Mouse (Mus musculus) stomach, embryonic 16.5 days (tissue): ENCODE results near the gene Txndc17. TPM values are rescaled to one million over a fixed set of nuclear protein-coding genes. Genes with fewer than 3 reads are reported as not detected.

ENCODE experiments used
- ATAC-seq: fragments of 200-750 bp; cut with Nextera tagmentation; 2 replicates; pipeline ENCODE4 v1.8.0; 2017; ENCODE audit warnings: moderate number of reproducible peaks, moderate TSS enrichment; ENCODE audit not compliant: insufficient read depth, low FRiP score
- H3K27ac ChIP-seq: fragments of 300-500 bp; sonication (generic); 2 replicates; pipeline ENCODE4 v1.5.1; 2014; ENCODE audit warnings: low read length
- H3K27me3 ChIP-seq: fragments of 300-500 bp; sonication (generic); 2 replicates; pipeline ENCODE4 v1.6.1; 2014; ENCODE audit warnings: low read length, control low read depth, mixed read lengths; ENCODE audit not compliant: control insufficient read depth, insufficient read depth
- H3K36me3 ChIP-seq: fragments of 300-500 bp; sonication (generic); 2 replicates; pipeline ENCODE4 v1.6.1; 2014; ENCODE audit warnings: low read length; ENCODE audit not compliant: control insufficient read depth, insufficient read depth
- H3K4me1 ChIP-seq: fragments of 300-500 bp; sonication (generic); 2 replicates; pipeline ENCODE4 v1.6.1; 2014; ENCODE audit warnings: low read length, control low read depth, mixed read lengths; ENCODE audit not compliant: control insufficient read depth, insufficient read depth
- H3K4me2 ChIP-seq: fragments of 300-500 bp; sonication (generic); 2 replicates; pipeline ENCODE4 v1.6.1; 2014; ENCODE audit warnings: low read depth, low read length, mixed read lengths
- H3K4me3 ChIP-seq: fragments of 300-500 bp; sonication (generic); replicated peaks from 2 replicates; pipeline ENCODE4 v1.5.1; 2014; ENCODE audit warnings: mild to moderate bottlenecking, low read length
- H3K9ac ChIP-seq: fragments of 300-500 bp; sonication (generic); 2 replicates; pipeline ENCODE4 v1.6.1; 2014; ENCODE audit warnings: low read length
- H3K9me3 ChIP-seq: fragments of 300-500 bp; sonication (generic); replicated peaks from 2 replicates; pipeline ENCODE4 v1.6.1; 2016; ENCODE audit warnings: low read length, control low read depth; ENCODE audit not compliant: control insufficient read depth
- WGBS: fragments of 180-500 bp; shearing (Covaris S2); extraction: QIAGEN DNeasy Blood & Tissue Kit; methylation state at CpG from one replicate; pipeline ENCODE4 v1.1.7; 2014; 5-methylcytosine and 5-hydroxymethylcytosine counted together
- polyA plus RNA-seq: library from polyadenylated mRNA; unstranded; fragments of >200 nt; fragmentation: Nextera tagmentation; extraction: Ambion mirVana; gene quantifications from 2 replicates; pipeline ENCODE4 v1.2.1, GENCODE M21; 2015

The Txndc17 gene
- polyA plus RNA-seq, 1 experiment from 2014 or later: 234 TPM

DNA sequence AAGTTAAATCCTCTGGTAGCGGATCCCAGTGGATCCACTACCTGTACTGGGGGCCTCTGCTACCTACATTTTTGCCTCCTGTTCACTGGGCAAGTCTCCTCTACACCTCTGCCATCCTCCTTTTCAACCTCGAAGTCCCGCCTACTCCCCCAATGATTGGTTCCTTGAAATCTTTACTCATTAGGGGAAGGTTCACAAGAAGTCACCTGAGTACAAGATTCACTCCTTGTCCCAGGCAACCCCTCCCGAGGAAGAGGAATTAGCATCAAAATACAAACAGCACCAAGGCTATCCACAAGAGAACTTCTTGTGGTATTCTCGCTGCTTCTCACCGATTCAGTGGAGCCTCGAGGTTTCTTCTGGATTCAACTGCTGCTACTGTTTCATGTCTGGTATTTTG lies 24.7 kb downstream of the Txndc17 start:
- Histone ChIP-seq H3K27me3 (no peaks in the 10 kb centered on the region), H3K9ac (no peak overlapping the region), H3K9me3 (no peaks in the 10 kb centered on the region), H3K4me2 (no peak overlapping the region), H3K36me3 (no peaks in the 10 kb centered on the region), H3K4me3 (no peak overlapping the region), H3K4me1 (no peaks in the 10 kb centered on the region), H3K27ac (no peak overlapping the region)
- no peak for ATAC-seq
- 86% methylated on average over 7 of the region's 7 CpGs for whole genome bisulfite sequencing

DNA sequence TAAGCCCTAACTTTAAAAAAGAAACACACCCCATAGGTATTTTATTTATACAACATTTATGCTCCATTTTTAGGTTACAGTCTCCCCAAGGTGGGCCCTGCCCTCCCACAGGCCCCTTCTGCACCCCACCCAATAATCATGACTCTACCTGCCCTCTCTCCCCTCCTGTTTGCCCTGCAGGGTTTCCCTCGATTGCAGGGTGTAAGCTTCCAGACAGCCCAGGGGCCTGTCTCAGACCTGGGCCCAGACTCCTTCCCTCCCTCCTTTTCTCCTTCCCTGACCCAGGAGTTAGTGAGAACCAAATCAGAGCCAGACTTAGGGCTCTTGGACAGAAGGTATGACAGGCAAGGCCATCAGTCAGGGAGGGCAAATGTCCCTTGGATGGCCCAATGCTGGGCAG lies 25.6 kb downstream of the Txndc17 start:
- ATAC-seq: no peak
- WGBS: 55% methylated on average over 1 of the region's 1 CpGs
- Histone ChIP-seq H3K27ac (no peak overlapping the region), H3K4me3 (no peak overlapping the region), H3K9ac (no peak overlapping the region), H3K9me3 (no peaks in the 10 kb centered on the region), H3K4me2 (no peak overlapping the region), H3K36me3 (no peaks in the 10 kb centered on the region), H3K4me1 (no peaks in the 10 kb centered on the region), H3K27me3 (no peaks in the 10 kb centered on the region)

DNA sequence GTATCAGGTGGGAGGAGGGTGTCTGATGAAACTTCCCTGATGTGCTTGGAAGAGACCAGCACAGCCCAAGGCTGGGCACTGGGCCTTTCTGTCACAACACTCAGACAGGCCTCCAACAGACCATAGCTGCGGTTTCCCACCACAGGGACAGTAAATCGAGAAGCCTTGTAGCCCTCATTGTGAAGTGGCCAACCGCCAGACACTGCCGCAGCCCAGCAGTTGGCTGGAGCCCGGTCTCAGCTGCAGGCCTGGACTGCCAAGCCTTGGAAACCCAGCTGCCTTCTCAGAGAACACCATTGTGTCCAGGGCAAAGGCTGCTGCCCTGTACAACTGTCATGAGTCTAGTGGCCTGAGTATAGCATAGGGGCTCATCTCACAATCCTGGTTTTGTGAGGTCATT lies 26.7 kb downstream of the Txndc17 start:
- ATAC-seq: no peak
- 68% methylated on average over 5 of the region's 5 CpGs for WGBS

DNA sequence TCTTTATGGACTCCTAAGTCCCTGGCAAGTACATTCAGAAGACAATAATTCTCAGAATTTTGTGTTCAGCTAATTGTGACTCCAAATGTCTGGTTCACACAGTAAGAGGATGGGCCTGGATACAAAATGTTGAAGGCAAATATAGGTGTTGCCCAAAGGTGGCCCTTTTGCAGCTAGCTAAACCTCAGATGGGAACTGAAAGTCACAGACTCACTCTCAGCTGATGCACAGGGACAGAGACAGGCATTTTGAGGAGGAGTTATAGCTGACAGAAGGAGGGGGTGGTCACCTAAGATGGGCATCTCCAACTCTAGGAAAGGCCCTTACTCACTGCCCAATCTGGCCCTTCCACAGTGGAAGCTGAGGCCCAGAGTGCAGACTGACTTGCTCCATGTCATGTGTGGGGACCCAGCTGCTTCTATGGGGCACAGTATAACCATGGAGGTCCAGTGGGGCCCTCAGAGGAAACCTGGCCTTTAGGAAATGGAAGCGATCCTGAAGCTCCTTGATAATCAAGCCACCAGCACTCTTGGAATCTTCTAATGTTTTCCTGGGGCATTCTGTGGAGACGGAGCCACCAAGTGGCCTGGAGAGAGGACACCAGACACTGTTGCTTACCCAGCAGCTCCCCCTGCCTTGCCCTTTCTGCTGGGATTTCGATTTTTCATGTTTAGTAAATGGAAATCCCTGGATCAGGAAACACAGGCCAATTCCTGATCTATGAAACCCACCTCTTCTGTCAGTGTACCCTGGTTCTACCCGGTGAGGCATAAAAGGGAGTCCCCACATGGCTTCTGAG lies 32.9 kb downstream of the Txndc17 start:
- H3K36me3 ChIP-seq: no peaks in the 10 kb centered on the region
- no peak overlapping the region for H3K9ac ChIP-seq
- WGBS: 66% methylated on average over 4 of the region's 4 CpGs
- H3K27ac ChIP-seq: no peak overlapping the region
- H3K27me3 ChIP-seq: no peaks in the 10 kb centered on the region
- H3K4me2 ChIP-seq: no peak overlapping the region
- no peaks in the 10 kb centered on the region for H3K4me1 ChIP-seq
- no peaks in the 10 kb centered on the region for H3K9me3 ChIP-seq
- no peak for ATAC-seq
- no peak overlapping the region for H3K4me3 ChIP-seq

More for the DNA sequence above, 26.7 kb downstream of the Txndc17 start:
- H3K4me3 ChIP-seq: no peak overlapping the region
- H3K27ac ChIP-seq: no peak overlapping the region
- H3K36me3 ChIP-seq: no peaks in the 10 kb centered on the region
- no peak overlapping the region for H3K4me2 ChIP-seq
- H3K9me3 ChIP-seq: no peaks in the 10 kb centered on the region
- H3K4me1 ChIP-seq: no peaks in the 10 kb centered on the region
- H3K27me3 ChIP-seq: no peaks in the 10 kb centered on the region
- no peak overlapping the region for H3K9ac ChIP-seq

DNA sequence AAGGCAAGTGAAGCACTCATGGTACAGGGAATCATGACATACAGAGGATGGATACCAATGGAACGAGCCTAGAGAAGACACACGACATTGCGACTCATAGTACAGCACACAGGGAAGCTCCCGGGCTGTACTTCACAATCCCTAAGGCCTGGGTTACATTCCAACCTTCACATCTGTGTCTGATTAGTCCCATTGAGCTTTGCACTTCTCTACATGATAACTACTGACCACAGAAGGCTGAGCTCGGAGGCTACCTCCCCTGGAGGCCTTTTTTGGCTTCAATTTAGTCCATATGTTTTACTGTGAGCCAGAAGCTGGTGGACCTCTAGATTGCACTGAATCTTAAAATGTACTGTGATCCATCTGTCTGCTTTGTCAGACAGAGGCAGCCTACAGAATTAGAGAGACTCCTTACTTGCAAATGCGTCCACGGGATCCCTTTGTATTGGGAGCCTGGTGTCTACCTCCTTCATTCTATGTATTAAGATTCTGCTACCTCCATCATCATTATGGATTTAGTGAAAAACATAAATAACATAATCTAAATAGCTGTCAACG lies 37.9 kb downstream of the Txndc17 start:
- no peaks in the 10 kb centered on the region for H3K9me3 ChIP-seq
- no peak overlapping the region for H3K4me3 ChIP-seq
- no peak for ATAC-seq
- WGBS: 78% methylated on average over 8 of the region's 8 CpGs
- no peaks in the 10 kb centered on the region for H3K36me3 ChIP-seq
- H3K27ac ChIP-seq: no peak overlapping the region
- no peak overlapping the region for H3K9ac ChIP-seq
- no peaks in the 10 kb centered on the region; the same call in 1 of the 2 replicates for H3K27me3 ChIP-seq
- H3K4me1 ChIP-seq: no peaks in the 10 kb centered on the region
- no peak overlapping the region for H3K4me2 ChIP-seq

DNA sequence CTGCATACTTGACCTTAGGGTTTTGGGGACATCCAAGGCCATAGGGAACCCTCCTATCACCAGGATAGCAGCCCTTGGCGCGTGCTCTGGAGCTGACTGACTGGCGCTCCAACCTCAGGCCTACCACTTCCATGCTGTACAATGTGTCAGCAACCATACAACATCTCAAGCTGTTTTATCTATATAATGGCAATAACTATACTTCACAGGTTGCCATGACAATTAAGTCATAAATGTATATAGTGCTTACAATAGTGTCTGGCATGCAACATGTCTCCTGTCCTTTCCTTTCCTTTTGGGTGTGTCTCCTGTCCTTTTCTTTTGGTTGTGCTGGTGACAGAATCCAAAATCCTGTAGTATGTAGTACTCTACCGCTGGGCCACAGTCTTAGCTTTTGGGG lies 48.3 kb downstream of the Txndc17 start:
- Histone ChIP-seq H3K9me3 (no peaks in the 10 kb centered on the region), H3K36me3 (no peaks in the 10 kb centered on the region), H3K27ac (no peak overlapping the region), H3K9ac (no peak overlapping the region), H3K27me3 (no peaks in the 10 kb centered on the region), H3K4me1 (no peaks in the 10 kb centered on the region), H3K4me3 (no peak overlapping the region), H3K4me2 (no peak overlapping the region)
- ATAC-seq: no peak
- WGBS: 85% methylated on average over 4 of the region's 4 CpGs

DNA sequence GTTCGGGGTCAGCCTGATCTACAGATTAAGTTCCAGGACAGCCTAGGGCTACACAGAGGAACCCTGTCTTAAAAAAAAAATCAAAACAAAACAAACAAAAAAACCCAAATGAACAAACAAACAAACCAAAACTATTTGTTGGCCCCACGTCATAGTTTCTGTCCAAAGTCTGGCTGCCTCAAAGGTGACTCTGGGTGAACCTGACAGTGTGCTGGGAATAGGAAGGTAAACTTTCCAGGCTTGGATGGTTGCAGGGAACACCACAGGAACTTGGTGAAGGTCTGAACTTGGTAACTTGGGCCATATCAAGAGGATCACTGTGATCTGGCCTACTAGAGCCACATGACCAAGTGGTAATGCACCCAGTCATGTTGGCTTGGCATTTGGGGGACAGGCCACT lies 49.1 kb downstream of the Txndc17 start:
- Histone ChIP-seq H3K4me2 (no peak overlapping the region), H3K9me3 (no peaks in the 10 kb centered on the region), H3K27me3 (no peaks in the 10 kb centered on the region), H3K36me3 (no peaks in the 10 kb centered on the region), H3K27ac (no peak overlapping the region), H3K4me3 (no peak overlapping the region), H3K9ac (no peak overlapping the region), H3K4me1 (no peaks in the 10 kb centered on the region)
- 77% methylated on average over 2 of the region's 2 CpGs for WGBS
- ATAC-seq: no peak

Other genes with a start within 250 kb of the Txndc17 start
- 0.16 and 0.22 TPM in 2 replicates for gene Aipl1, start 170.0 kb upstream of the Txndc17 start, polyA plus RNA-seq
- 74.5 and 76.2 TPM in 2 replicates for gene Pimreg, start 165.5 kb upstream of the Txndc17 start, polyA plus RNA-seq
- gene Pitpnm3, start 71.8 kb upstream of the Txndc17 start, polyA plus RNA-seq: 0.63 and 1.0 TPM in 2 replicates
- 0.20 and 0.23 TPM in 2 replicates for gene Gm43951, start 707 bp upstream of the Txndc17 start, polyA plus RNA-seq
- 9.4 TPM in 2 replicates for gene 4933427D14Rik, start 88 bp upstream of the Txndc17 start, polyA plus RNA-seq
- gene Med31, start 8.0 kb downstream of the Txndc17 start, polyA plus RNA-seq: 32.6 and 34.1 TPM in 2 replicates
- 0.07 and 0.17 TPM in 2 replicates for gene Slc13a5, start 59.7 kb downstream of the Txndc17 start, polyA plus RNA-seq
- gene Xaf1, start 94.1 kb downstream of the Txndc17 start, polyA plus RNA-seq: 4.3 and 6.1 TPM in 2 replicates
- gene Fbxo39, start 106.9 kb downstream of the Txndc17 start, polyA plus RNA-seq: not detected in 2 replicates
- 0.18 and 0.59 TPM in 2 replicates for gene Tekt1, start 154.9 kb downstream of the Txndc17 start, polyA plus RNA-seq
- 44.0 and 46.2 TPM in 2 replicates for gene Smtnl2, start 204.2 kb downstream of the Txndc17 start, polyA plus RNA-seq
- 8.1 and 8.9 TPM in 2 replicates for gene Ggt6, start 228.0 kb downstream of the Txndc17 start, polyA plus RNA-seq
- 117 and 133 TPM in 2 replicates for gene Mybbp1a, start 233.8 kb downstream of the Txndc17 start, polyA plus RNA-seq